Mouse (Mus musculus) frontal cortex, adult 2 months (tissue): ENCODE data around the gene Stard7. TPM values are rescaled to one million over a fixed set of nuclear protein-coding genes. Genes with fewer than 3 reads are reported as not detected.
"Not testable (repeated sequence)": the region's sequence is repeated elsewhere in the genome, so short reads cannot be mapped to it uniquely, and the experiment has no call there.

Experiments used
- DNase-seq, 2 experiments: peaks; one replicate each; pipeline ENCODE4 v3.0.0; 2022; ENCODE audit warnings: low spot score in 1 of 2; ENCODE audit errors: extremely low spot score in 1 of 2
- polyA plus RNA-seq: library from polyadenylated mRNA; depleted of rRNA; stranded (reverse); fragments of >200 nt; gene quantifications from 2 replicates; pipeline ENCODE4 v1.2.3, GENCODE M21; 2012; rRNA removed

Stard7 gene
- 89.9 and 98.4 TPM in 2 replicates for polyA plus RNA-seq

DNA sequence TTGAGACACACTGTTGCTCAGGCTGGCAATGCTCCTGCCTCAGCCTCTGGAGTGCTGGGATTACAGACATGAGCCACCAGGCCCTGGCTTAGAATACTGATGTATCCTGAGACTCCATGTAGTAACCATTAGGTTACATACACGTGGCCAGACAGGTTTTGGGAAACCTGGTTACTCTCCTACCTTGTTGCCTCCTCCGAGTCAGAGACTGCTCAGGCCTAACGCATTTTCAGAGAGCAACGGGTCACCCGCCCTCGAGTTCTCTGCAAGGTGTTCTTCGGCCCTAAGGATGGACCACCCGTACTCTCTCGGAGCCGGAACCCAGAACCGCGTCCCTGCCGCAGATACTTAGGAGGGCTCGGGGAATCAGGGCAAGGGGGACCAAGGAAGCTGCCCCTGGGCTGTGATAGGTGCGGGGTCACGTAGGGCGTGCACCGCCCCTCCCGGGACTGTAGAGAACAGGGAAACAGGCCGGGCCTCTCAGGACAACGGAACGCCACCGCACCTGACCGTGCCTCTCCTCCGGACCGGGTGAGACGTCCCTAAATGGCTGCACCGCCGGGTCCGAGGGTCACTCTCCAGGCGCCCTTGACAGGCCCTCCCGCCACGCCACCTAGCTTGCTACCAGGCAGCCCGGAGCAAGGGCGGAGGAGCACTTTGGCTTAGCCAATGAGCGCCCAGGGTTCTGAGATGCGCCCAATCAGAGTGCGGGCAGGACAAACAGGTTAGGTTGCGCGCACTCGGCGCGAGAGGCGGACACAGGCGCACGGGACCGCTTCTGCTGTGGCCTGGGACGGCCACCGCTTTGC lies at the start of gene Stard7:
Gene Stard7 (plus strand): TSS at position 728 of the 809 bp plus-strand sequence.
- DNase-seq: peak; percentile 94 to 98

DNA sequence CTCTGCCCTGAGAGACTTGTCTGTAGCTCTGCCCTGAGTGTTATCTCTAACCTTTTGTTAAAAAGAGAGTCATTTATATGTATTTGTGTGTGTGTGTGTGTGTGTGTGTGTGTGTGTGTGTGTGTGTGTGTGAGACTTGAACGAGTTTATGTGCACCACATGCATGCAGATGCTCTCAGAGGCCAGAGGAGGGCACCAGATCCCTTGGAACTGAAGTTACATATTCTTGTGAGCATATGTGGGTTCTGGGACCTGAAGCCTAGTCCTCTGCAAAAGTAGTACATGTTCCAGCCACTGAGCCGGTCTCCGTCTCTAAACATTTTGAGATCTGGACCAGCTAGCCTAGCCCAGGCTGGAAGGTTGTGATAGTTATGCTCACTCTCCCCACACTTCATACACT lies 44.8 kb upstream of the Stard7 start:
- no peak for DNase-seq

- no peak for DNase-seq
These were observed 32.0 kb upstream of the Stard7 start for GRCm38 (mm10) chr2:127237897-127238610.

DNA sequence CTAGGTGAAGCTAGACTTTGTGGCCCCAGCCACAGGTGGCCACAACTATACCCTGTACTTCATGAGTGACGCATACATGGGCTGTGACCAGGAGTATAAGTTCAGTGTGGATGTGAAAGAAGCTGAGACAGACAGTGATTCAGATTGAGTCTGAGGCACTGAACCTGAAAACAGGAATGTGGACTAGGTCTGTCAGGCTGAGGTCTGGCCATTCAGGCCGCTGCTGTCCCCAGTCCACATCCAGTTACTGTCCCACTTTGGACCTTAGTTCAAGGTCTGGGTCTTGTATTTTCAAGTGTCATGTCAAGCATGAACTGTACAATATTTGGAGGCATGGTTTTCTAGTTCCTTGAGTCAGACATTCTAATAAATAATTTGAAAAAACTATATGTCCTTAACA lies 30.0 kb upstream of the Stard7 start:
- no peak for DNase-seq

DNA sequence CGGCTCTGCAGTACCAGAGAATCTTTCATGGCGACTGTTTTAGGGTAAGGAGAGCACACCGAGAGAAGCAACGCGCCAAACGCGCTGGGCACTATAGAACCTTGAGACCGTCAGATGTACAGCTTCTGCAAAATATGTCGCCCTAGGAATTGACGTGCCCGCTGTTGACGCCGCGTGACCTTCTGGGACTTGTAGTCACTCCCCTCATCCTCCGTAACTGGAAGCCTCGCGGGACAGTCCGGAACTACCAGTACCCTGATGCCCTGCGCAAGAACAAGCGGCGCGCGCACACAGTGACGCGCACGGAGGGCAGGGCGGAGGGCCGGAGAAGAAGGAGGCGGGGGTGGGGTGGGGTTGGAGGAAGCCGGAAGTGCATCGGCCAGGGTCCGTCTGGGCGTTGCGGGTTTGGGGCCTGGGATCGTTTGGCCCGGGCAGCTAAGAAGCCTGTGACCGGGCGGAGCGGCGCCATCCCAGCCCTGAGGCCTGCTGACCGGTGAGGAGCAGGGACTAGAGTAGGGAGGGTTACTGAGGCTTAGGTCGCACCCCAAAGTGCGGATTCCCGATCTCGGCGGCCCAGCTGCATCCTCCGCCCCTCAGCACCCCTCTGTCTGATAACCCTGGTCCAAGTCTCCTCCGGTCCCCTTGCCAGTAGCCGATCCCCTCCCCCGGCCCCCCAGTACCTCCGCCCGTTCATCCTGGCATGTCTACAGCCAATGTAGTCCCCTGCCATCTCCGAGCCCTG lies 22.3 kb upstream of the Stard7 start, which contains the start of the genes Ciao1 and Tmem127:
Gene Ciao1 (minus strand): TSS at position 225 of the 742 bp plus-strand sequence.
Gene Tmem127 (plus strand): TSS at position 317 of the 742 bp plus-strand sequence.
- peak; percentile 96 to 98 for DNase-seq

- DNase-seq: peak in 1 of 2 experiments; percentile 26
These were observed 21.5 kb upstream of the Stard7 start for GRCm38 (mm10) chr2:127248334-127249004.

DNA sequence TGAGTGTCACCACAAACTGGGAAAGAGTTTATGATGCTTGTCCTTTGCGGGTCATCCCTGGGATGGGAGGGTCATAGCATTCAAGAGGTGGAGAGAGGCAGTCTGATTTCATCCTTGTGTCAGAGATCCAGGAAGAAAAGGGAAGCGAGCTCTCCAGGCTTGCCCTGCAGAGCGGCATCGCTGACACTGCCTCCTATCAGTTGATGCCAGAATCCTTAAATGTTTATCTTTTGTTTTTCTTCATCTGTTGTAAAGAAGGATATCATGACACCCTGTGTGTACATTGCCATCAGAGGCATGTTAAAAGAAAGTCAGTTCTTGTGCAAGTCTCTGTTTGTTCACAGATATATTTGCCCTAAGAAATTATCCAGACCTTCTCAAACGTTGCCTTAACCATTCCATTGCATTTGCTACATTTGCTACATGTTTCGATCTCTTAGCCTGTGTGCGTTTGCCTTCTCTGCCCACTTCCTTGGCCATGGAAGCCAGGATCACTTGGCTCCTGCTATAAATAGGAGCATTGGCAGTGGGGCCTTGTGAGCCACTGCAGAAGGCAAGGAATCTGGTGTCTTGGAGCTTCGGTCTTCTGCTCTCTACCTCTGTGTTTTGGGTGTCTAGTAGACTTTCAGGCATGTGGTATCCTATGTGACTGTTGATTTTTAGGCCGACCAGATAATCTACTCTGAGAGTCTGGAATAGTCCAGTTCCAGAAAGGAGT lies 19.6 kb upstream of the Stard7 start:
- no peak for DNase-seq

- DNase-seq: no peak
These were observed 18.6 kb upstream of the Stard7 start for GRCm38 (mm10) chr2:127251457-127251856.

DNA sequence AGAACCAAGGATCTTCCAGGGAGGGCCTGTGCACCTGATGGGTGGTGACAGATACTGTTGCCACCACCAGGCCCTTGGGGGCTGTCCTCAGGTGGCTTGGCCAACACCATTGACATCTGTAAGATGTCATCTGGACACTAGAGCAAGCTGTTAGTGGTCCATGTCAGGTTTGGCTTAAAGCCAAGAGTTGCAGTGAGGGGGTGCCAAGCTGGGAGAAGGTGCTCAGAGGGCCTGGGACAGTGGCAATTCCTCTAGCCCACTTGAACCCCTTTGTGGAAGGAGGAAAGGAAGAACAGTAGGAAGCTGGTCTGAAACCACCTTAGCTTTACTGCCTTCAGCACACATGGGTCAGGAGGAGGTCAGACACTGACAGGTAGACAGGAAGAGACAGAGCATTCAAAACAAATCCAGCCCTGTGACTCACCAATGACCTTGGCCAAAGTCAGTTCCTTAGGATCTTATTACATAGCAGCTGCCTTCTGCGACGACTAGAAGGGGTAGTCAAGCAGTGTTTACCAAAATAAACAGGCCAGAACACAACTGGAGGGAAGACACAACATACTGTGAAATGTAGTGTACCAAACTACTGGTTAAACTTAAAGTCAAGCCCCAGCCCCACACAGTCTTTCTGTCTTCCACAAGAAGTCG lies 18.0 kb upstream of the Stard7 start:
- DNase-seq: no peak

DNA sequence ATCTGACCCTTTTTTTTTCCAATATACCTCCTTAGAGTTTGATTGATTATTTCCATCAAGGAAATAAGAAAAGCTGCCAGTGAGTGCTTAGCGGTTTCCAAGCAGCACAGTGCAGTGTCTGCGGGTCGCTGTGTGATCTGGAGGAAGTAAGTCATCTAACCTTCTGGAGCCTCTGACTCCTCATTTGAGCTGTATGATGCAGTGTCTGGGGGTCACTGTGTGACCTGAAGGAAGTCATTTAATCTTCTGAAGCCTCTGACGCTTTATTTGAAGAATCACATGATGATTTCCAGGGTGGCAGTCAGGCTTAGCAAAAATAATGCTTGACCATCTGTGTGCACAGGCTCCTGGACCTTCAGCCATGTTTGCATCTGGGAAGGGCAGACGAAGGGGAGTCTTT lies 17.2 kb upstream of the Stard7 start:
- DNase-seq: no peak

DNA sequence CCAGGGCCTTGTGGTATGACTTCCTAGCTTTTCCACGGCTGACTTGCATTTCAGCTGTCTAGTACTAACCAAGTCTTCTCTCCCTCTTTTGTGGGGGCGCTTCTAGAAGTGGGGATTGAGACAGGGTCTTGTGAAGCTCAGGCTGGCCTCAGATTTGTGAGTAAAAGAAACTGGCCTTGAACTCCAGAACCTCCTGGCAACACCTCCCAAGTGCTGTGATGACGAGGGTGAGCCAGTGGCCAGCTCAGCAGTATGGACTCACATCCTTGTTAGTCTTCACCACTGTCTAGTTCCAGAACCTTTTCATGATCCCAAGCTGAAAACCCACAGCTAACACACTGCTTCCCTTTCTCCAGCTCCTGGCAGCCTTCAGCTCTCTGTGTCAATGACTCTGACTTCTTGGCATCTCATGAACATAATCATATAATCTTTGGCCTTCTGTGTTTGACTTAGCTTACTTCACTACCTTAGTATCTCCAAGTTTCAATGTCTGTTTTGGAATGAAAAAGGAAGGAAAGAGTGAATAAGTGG lies 15.3 kb upstream of the Stard7 start:
- DNase-seq: no peak

DNA sequence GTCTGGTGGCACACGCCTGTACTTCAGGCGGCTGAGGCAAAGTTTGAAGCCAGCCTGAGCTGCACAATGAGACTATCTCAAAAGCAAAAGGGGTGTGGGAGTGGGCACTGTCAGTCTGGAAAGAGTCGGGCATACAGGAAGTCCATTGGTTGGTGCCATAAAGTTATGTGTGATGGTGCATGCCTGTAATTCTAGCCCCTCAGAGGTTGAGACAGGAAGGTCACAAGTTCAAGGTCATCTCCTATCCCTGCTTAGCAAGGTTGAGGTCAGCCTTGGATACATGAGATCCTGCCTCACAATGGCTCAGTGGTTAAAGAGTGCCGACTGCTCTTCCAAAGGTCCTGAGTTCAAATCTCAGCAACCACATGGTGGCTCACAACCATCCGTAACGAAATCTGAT lies 14.7 kb upstream of the Stard7 start:
- no peak for DNase-seq

- DNase-seq: peak in 1 of 2 experiments; percentile 52
These were observed 10.7 kb upstream of the Stard7 start for GRCm38 (mm10) chr2:127259340-127259739.

GRCm38 (mm10) chr2:127262480-127262879 lies 7.5 kb upstream of the Stard7 start:
- DNase-seq: no peak

DNA sequence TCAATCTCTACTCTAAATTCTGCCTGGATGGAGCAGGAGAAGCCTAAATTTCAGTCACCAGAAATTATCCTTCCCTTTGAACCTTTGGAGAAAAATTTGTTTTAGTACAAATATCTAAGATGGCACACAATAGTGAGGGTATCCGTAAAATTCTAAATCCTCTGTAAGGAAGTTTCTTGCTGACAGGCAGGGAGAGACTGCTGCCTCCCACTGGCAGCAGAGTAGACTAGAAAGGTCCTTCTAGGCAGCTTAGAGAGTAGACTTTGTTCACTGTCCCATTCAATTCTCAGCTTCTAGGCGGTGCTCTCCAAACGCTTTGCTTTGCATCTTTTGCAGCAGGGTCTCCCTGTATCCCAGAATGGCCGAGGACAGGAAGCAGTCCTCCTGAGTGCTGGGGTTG lies 2.2 kb upstream of the Stard7 start:
- no peak for DNase-seq

DNA sequence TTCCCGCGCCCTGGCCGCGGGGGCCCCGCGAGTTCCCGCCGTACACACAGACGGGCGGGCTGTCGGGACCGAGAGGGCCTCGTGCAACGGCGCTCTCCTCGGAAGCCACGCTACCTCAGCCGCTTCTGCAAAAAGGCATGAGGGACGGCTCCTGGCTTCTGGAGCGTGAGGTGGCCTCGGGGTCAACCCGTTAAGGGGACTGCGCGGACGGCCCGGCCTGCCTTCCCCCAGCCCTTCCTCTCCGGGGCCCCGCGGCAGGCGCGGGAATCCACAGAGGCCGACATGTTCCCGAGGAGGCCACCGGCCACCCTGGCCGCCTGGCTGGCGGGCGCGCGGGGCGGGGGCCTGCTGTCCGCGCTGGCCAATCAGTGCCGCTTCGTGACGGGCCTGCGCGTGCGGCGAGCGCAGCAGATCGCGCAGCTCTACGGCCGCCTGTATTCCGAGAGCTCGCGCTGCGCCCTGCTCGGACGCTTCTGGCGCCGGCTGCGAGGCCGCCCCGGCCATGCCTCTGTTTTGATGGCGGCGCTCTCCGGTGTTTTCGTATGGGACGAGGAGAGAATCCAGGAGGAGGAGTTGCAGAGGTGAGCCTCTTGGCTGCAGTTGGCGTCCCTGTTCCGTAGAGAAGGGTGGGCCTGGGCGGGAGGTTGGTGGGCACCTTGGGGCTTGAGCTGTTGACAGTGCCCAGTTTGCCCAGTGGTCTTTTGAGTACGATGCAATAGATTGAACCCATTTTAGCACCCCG lies 453 bp downstream of the Stard7 start:
- DNase-seq: peak; percentile 56 to 83

DNA sequence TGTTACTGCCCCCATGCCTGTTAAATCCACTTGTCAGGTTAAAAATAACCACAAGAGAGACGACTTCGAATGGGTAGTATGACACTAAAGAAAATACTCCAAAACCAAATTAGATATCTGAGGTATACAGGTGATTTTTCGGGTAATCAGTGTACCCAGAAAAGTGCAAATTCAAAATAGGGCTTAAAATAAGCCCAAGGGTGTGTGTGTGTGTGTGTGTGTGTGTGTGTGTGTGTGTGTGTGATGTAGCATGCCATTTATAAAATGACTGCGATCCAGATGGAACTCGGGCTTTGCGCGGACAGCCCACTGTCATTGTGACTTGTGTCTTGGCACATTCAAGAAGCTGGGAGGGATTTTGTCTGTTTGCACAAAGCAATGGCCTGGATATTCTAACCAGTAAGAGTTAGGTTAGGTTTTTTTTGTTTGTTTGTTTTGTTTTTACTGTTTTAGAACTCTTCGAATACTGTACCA lies 1.1 kb downstream of the Stard7 start:
- peak in 1 of 2 experiments; percentile 56 for DNase-seq

- not testable (repeated sequence) for DNase-seq
These were observed 2.0 kb downstream of the Stard7 start for GRCm38 (mm10) chr2:127272049-127272448.
